Mouse (Mus musculus) heart, adult 2 months (tissue): ENCODE measurements around the gene Pomt1.

Experiments used
- CTCF ChIP-seq: fragments of 200-600 bp; IDR thresholded peaks from 2 replicates; pipeline ENCODE4 v1.8.1; 2022; ENCODE audit warnings: antibody characterized with exemption, mild to moderate bottlenecking, moderate library complexity
- POLR2A ChIP-seq: fragments of 200-500 bp; IDR thresholded peaks from 2 replicates; pipeline ENCODE4 v1.6.1; 2011; ENCODE audit warnings: mild to moderate bottlenecking, low read depth, low read length, control low read depth; ENCODE audit not compliant: insufficient read depth

GRCm38 (mm10) chr2:32190620-32191019 is 45.8 kb upstream of the Pomt1 start:
- TF ChIP-seq POLR2A (no peak), CTCF (peak; percentile 38)
